Mouse (Mus musculus) layer of hippocampus, postnatal 25 days (tissue): ENCODE measurements at regions not wholly inside any gene's neighbourhood (a gene's known extent, or its start where the extent isn't known, plus 50 kb on each side); places are given as distances from the start of the nearest gene placed in this dataset.

Experiments used
- DNase-seq, 2 experiments: peaks; one replicate each; pipeline ENCODE4 v3.0.0; 2022; ENCODE audit warnings: mixed read lengths in 2 of 2, low spot score in 1 of 2; ENCODE audit errors: extremely low spot score in 1 of 2

DNA sequence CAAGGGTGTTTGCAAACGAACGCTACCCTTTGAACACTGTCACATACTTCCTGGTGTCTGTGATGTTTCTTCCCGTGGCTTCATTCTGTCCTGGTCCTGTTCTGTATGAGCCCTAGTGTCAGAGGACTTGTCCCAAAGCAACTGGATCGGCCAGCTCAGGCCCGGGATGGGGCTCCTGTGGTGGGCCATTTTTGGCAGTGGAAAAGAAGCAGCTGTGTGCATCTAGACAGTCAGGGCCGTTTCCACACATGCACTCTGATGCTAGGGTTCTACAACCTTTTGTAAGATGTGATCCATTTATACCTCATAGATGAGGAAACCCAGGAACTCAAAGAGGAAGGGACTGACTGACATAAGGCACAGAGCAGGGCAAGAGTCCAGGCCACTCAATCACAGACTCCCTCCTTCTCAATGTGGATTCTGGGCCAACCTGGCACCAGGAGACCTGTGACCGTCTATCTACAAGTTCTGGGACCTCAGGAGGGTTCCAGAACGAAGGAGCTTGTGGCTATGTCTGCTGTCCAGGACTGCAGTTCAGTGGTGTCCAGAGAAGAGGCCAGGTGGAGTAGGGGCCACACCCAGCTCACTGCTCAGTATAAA is 155.2 kb downstream of the Trim29 start:
- DNase-seq: no peak

- DNase-seq: no peak
These were observed 156.2 kb downstream of the Trim29 start for GRCm38 (mm10) chr9:43466883-43467282.

GRCm38 (mm10) chr9:43469215-43469614 is 158.6 kb downstream of the Trim29 start:
- DNase-seq: no peak

- no peak for DNase-seq
These were observed 161.6 kb downstream of the Trim29 start for GRCm38 (mm10) chr9:43472231-43472630.

- no peak for DNase-seq
These were observed 162.5 kb downstream of the Trim29 start for GRCm38 (mm10) chr9:43473164-43473563.

DNA sequence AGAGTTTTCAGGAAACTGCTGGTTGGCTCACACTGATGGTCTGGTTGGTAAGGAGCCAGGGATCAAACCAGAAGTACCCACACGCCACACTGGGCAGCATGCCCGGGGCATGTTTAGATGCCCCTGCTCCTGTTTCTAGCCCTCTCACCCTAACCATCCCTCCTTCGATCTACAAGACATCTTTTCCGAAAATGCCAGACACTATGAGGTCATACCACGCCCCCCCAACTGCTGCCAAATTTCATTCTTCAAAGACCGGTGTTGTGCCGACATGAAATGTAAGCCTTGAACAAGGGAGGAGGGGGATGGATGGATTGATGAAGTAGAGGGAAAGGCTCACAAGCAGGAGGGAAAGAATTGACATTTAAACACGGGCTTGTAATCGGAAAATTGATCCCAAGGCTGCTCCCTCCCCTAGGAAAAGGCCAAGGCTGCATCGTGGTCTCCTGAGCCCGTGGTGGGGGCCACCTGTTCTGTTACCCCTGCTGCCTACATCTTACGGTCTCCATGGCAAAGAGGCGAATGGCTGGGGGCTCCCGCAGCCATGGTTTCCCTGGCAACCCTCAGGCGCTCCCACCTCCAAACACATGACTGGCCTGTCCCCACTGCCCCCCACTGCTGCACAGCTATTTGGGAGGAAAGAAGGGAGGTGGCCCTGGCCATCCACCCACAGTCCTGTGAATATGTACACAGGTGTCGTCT is 163.1 kb downstream of the Trim29 start:
- no peak for DNase-seq

GRCm38 (mm10) chr9:43474303-43474643 is 163.6 kb downstream of the Trim29 start:
- DNase-seq: no peak

GRCm38 (mm10) chr9:43480826-43481591 is 170.4 kb downstream of the Trim29 start:
- no peak for DNase-seq

DNA sequence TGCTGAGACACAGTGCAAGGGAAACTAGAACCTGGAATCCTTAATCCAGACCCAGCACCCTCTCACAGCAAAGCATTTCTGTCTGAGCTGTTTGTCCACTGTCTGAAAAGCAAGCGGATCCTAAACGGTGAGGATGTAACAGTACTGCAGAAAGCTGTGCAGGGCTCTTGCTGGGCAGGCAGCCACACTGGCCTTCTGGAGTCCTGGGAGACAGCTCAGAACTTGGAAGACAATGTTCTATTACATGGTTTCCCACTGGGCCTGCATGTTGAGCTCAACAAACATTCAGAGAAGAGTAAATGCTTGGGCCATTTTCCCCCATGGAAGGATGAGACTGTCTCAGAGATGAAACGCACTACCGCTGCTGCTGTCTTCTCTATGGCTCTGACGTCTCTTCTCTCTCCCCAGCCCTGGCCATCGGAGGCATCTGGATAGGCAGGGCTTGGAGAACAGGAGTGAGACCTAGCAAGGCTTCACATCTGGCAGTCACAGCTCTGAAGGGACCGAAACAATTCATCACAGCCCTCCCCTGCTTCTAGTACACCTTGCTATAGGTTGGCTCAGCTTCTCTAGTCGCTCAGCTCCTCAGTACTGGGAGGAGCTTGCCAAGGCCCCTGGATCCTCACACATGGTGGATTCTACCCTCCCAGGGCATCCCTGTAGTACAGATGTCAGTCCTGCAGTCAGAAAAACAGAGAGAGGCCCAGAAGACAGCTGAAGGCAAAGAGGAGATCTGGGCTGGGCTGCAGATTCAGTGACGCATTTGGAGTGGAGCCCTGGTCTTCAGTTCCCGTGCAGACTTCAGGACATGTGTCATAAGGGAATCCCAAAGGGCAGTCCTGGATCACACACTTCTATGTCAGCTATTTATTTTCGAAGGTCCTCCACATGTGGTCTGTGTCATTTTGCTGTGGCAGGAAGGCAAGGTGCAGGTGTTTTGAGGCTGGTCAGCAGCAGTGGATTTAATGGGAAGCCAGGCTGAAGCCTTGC is 171.7 kb downstream of the Trim29 start:
- DNase-seq: peak in 1 of 2 experiments; percentile 37

DNA sequence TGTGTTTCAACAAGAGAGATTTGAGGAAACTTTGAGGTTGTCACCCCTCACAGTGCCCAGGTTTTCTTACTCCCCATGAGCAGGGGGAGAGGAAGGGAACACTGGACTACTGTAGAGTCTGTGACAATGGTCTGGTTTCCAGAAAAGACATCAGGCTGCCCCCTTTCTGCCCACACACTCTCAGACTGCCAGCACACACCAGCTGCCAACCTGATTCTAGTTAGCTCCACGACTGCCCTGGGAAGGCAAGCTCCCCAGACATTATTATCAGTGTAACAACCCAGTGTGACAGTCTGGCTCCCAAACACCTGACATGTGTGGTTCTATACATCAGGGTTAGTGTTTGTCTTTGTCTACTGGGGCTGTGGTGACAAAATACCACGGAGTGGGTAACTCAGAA is 172.5 kb downstream of the Trim29 start:
- no peak for DNase-seq

GRCm38 (mm10) chr9:43483906-43484305 is 173.3 kb downstream of the Trim29 start:
- DNase-seq: no peak

GRCm38 (mm10) chr9:43486704-43487103 is 176.1 kb downstream of the Trim29 start:
- no peak for DNase-seq

DNA sequence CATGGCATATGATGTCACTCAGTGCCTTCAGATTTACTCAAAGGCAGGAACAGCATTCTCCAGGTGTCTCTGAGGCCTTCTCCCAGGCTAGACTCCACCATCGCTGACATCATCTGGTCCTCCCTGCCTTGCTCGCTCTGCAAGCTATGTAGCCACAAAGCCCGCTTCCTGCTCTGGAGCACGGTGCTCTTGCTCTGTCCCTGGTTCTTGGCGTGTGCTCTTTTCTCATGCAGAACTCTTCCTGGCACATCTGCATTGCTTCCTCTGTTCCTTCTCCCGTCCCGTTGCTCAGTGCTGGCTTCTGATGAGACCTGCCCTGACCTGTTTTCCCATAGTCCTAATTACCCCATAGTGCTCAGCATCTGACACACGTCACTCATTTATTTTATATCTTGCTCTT is 178.6 kb downstream of the Trim29 start:
- DNase-seq: no peak

- no peak for DNase-seq
These were observed 180.5 kb downstream of the Trim29 start for GRCm38 (mm10) chr9:43491024-43491751.

DNA sequence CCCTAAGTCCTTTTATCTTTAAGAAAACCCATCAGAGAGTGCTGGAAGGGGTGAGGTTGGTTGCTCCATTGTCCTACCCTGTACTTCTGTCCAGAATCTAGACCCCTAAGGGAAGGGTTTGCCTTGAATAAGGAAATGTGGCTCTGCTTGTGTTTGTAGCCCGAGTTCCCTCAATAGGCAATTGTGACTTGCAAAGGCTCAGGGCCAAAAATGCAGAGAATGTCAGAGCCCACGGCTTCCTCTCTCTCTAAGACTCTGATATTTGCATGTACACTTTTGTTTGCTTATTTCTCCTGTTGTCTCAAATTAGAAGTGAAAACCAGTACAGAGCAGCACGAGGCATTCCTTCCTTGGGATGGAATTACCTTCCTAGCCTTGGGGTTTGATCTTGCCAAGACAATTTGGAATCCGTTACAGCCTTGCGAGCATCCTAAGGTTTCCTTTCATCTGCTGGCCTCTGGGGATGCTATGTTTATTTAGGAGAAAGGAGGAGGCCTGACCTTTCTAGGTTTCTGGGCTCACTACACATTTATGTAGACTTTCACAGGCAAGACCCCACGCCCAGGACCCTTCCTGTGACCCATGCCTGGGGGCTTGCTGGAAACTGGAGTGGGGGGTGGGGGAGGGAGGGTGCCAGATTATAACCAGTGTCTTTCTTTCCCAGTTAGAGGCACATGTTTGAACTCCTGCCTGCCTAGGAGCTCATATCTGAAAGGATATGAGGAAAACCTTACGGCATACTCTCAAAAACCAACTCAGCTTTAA is 181.8 kb downstream of the Trim29 start:
- DNase-seq: no peak

GRCm38 (mm10) chr9:43498596-43498995 is 187.9 kb downstream of the Trim29 start:
- DNase-seq: no peak

GRCm38 (mm10) chr9:43504270-43504932 is 193.8 kb downstream of the Trim29 start:
- no peak for DNase-seq

DNA sequence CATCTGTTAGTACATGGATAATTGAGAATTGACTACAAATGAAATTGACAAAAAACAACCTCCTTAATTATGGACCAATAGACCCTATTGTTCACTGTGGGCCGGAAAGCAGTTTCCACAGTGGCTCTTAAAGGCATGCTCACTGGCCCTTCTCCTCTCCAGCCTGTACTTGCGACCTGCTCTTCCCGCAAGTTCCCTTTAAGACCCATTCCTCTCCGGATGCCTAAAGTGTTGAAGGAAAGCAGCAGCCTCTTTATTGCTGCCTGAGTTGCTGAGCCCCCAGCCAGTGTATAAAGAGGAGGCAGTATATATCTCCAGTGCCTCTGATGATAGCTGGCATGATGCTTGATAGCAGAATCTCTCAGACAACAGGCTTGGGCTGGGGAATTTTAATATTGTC is 195.2 kb downstream of the Trim29 start:
- no peak for DNase-seq

DNA sequence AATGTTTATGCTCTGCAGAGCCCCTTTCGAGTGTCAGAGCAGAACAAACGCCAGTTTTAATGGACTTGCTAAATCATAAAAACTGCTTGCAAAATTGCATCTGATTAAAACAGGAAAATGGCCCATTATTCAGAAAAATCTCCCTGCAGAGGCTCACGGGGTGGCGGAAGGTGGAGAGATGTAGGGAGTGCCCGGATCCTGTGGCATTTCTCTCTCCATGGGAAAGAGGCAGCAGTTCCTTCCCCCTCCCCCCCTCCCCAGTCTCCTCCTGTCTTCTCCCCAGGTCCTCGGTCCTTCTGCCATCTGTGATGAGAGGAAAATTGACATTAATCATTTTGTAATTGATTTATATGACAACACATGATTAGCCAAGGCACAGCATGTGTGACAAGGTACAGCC is 195.6 kb downstream of the Trim29 start:
- DNase-seq: no peak
